Mouse (Mus musculus): ENCODE results near the gene Mtus2. TPM values are rescaled to one million over a fixed set of nuclear protein-coding genes. Genes with fewer than 3 reads are reported as not detected.
A peak's percentile ranks its signal among the peaks of the same experiment; 100 is the strongest.
"Not testable (repeated sequence)": the region's sequence is repeated elsewhere in the genome, so short reads cannot be mapped to it uniquely, and the experiment has no call there.

Gene Mtus2
- polyA plus RNA-seq, 1 experiment from 2014 or later = 1.1 TPM

GRCm38 (mm10) chr5:148310790-148311189, 353.7 kb downstream of the Mtus2 start:
- peak overlapping the region; percentile 23 for H3K4me3 ChIP-seq
- H3K4me2 ChIP-seq = peak overlapping the region; percentile 38
- H3K27ac ChIP-seq = no peak overlapping the region
- no peak overlapping the region for H3K9ac ChIP-seq
- ATAC-seq = 0 out of 2 replicates have a peak, but pooled peaks have one; percentile 21
- H3K4me1 ChIP-seq = no peaks in the 10 kb centered on the region
- H3K9me3 ChIP-seq (replicated peaks) = 0 out of 2 replicates have a peak, but pooled peaks cover 4% of the 10 kb centered on the region
- 36% methylated on average over 10 of the region's 10 CpGs for WGBS (ENCODE audit: insufficient replicate concordance)
- H3K36me3 ChIP-seq = no peaks in the 10 kb centered on the region
- no peaks in the 10 kb centered on the region for H3K27me3 ChIP-seq (replicated peaks)

GRCm38 (mm10) chr5:148312443-148312842, 355.3 kb downstream of the Mtus2 start:
- Histone ChIP-seq H3K4me3 (no peak overlapping the region), H3K4me2 (no peak overlapping the region), H3K4me1 (no peaks in the 10 kb centered on the region), H3K36me3 (no peaks in the 10 kb centered on the region), H3K27ac (no peak overlapping the region), H3K27me3 (replicated peaks) (no peaks in the 10 kb centered on the region), H3K9ac (no peak overlapping the region), H3K9me3 (replicated peaks) (0 out of 2 replicates have a peak, but pooled peaks cover 4% of the 10 kb centered on the region)
- 44% methylated on average over 2 of the region's 2 CpGs for WGBS (ENCODE audit: insufficient replicate concordance)
- ATAC-seq = no peak

GRCm38 (mm10) chr5:148314931-148315330, 357.8 kb downstream of the Mtus2 start:
- Histone ChIP-seq H3K4me1 (no peaks in the 10 kb centered on the region), H3K9ac (no peak overlapping the region), H3K36me3 (no peaks in the 10 kb centered on the region), H3K27me3 (replicated peaks) (no peaks in the 10 kb centered on the region), H3K27ac (no peak overlapping the region), H3K4me2 (no peak overlapping the region), H3K9me3 (replicated peaks) (0 out of 2 replicates have a peak, but pooled peaks cover 4% of the 10 kb centered on the region), H3K4me3 (no peak overlapping the region)
- WGBS (ENCODE audit: insufficient replicate concordance) = 70% methylated on average over 5 of the region's 5 CpGs
- no peak for ATAC-seq

- no peaks in the 10 kb centered on the region for H3K9me3 ChIP-seq (replicated peaks)
- no peaks in the 10 kb centered on the region for H3K27me3 ChIP-seq (replicated peaks)
- H3K27ac ChIP-seq = no peak overlapping the region
- H3K36me3 ChIP-seq = peaks cover 18% of the 10 kb centered on the region
- ATAC-seq = no peak
- no peaks in the 10 kb centered on the region for H3K4me1 ChIP-seq
- no peak overlapping the region for H3K4me3 ChIP-seq
- WGBS (ENCODE audit: insufficient replicate concordance) = 43% methylated on average over 4 of the region's 4 CpGs
- H3K4me2 ChIP-seq = no peak overlapping the region
- no peak overlapping the region for H3K9ac ChIP-seq
Observed at GRCm38 (mm10) chr5:148325317-148325885, 368.3 kb downstream of the Mtus2 start.

- not testable (repeated sequence) for H3K4me2 ChIP-seq; H3K27ac ChIP-seq; H3K9me3 ChIP-seq (replicated peaks); H3K4me3 ChIP-seq; H3K27me3 ChIP-seq (replicated peaks); H3K9ac ChIP-seq; H3K4me1 ChIP-seq; ATAC-seq
- WGBS (ENCODE audit: insufficient replicate concordance) = 81% methylated on average over 9 of the region's 9 CpGs
- H3K36me3 ChIP-seq = peaks cover 25% of the 10 kb centered on the region
Observed at GRCm38 (mm10) chr5:148326295-148326694, 369.2 kb downstream of the Mtus2 start.

- no peak overlapping the region for H3K4me3 ChIP-seq
- H3K9ac ChIP-seq = no peak overlapping the region
- ATAC-seq = no peak
- peaks cover 10% of the 10 kb centered on the region for H3K4me1 ChIP-seq
- H3K27ac ChIP-seq = no peak overlapping the region
- no peak overlapping the region for H3K4me2 ChIP-seq
- no peaks in the 10 kb centered on the region for H3K27me3 ChIP-seq (replicated peaks)
- peaks cover 52% of the 10 kb centered on the region for H3K36me3 ChIP-seq
- H3K9me3 ChIP-seq (replicated peaks) = no peaks in the 10 kb centered on the region
- WGBS (ENCODE audit: insufficient replicate concordance) = 83% methylated on average over 3 of the region's 3 CpGs
Observed at GRCm38 (mm10) chr5:148328982-148329381, 371.9 kb downstream of the Mtus2 start.

GRCm38 (mm10) chr5:148331229-148331776, 374.2 kb downstream of the Mtus2 start:
- H3K27me3 ChIP-seq (replicated peaks) = no peaks in the 10 kb centered on the region
- no peak overlapping the region for H3K4me3 ChIP-seq
- no peak for ATAC-seq
- no peak overlapping the region for H3K9ac ChIP-seq
- H3K36me3 ChIP-seq = peaks cover 71% of the 10 kb centered on the region
- WGBS (ENCODE audit: insufficient replicate concordance) = 79% methylated on average over 11 of the region's 11 CpGs
- no peaks in the 10 kb centered on the region for H3K9me3 ChIP-seq (replicated peaks)
- no peak overlapping the region for H3K27ac ChIP-seq
- H3K4me1 ChIP-seq = peaks cover 10% of the 10 kb centered on the region
- no peak overlapping the region for H3K4me2 ChIP-seq

GRCm38 (mm10) chr5:148331926-148332621, 375.0 kb downstream of the Mtus2 start:
- 86% methylated on average over 18 of the region's 18 CpGs for WGBS (ENCODE audit: insufficient replicate concordance)
- H3K9ac ChIP-seq = no peak overlapping the region
- H3K27me3 ChIP-seq (replicated peaks) = no peaks in the 10 kb centered on the region
- H3K27ac ChIP-seq = no peak overlapping the region
- no peak; the same call in 1 of the 2 replicates for ATAC-seq
- H3K4me3 ChIP-seq = no peak overlapping the region
- no peaks in the 10 kb centered on the region for H3K9me3 ChIP-seq (replicated peaks)
- H3K4me2 ChIP-seq = no peak overlapping the region
- H3K36me3 ChIP-seq = peaks cover 79% of the 10 kb centered on the region
- peaks cover 10% of the 10 kb centered on the region for H3K4me1 ChIP-seq

GRCm38 (mm10) chr5:148332622-148332974, 375.5 kb downstream of the Mtus2 start:
- Histone ChIP-seq H3K27ac (no peak overlapping the region), H3K4me2 (no peak overlapping the region), H3K4me3 (no peak overlapping the region), H3K9ac (no peak overlapping the region), H3K9me3 (replicated peaks) (no peaks in the 10 kb centered on the region), H3K27me3 (replicated peaks) (no peaks in the 10 kb centered on the region), H3K4me1 (peaks cover 10% of the 10 kb centered on the region), H3K36me3 (peaks cover 84% of the 10 kb centered on the region)
- 55% methylated on average over 8 of the region's 8 CpGs for WGBS (ENCODE audit: insufficient replicate concordance)
- peak; percentile 29 for ATAC-seq

- H3K27ac ChIP-seq = no peak overlapping the region
- 84% methylated on average over 5 of the region's 5 CpGs for WGBS (ENCODE audit: insufficient replicate concordance)
- peaks cover 93% of the 10 kb centered on the region for H3K36me3 ChIP-seq
- H3K9ac ChIP-seq = no peak overlapping the region
- no peak overlapping the region for H3K4me3 ChIP-seq
- H3K4me2 ChIP-seq = no peak overlapping the region
- H3K27me3 ChIP-seq (replicated peaks) = no peaks in the 10 kb centered on the region
- no peak for ATAC-seq
- 0 out of 2 replicates have a peak, but pooled peaks cover 3% of the 10 kb centered on the region for H3K4me1 ChIP-seq
- H3K9me3 ChIP-seq (replicated peaks) = no peaks in the 10 kb centered on the region
Observed at GRCm38 (mm10) chr5:148339126-148339525, 382.0 kb downstream of the Mtus2 start.

GRCm38 (mm10) chr5:148342061-148342741, 385.1 kb downstream of the Mtus2 start:
- Histone ChIP-seq H3K4me2 (peak overlapping the region; percentile 13; the same call in 1 of the 2 replicates), H3K27me3 (replicated peaks) (no peaks in the 10 kb centered on the region), H3K27ac (peak overlapping the region; percentile 49; the same call in 1 of the 2 replicates), H3K4me3 (no peak overlapping the region), H3K4me1 (0 out of 2 replicates have a peak, but pooled peaks cover 3% of the 10 kb centered on the region), H3K9ac (no peak overlapping the region), H3K36me3 (peaks cover 97% of the 10 kb centered on the region), H3K9me3 (replicated peaks) (no peaks in the 10 kb centered on the region)
- WGBS (ENCODE audit: insufficient replicate concordance) = 39% methylated on average over 26 of the region's 26 CpGs
- ATAC-seq = peak; percentile 71

- Histone ChIP-seq H3K27me3 (replicated peaks) (no peaks in the 10 kb centered on the region), H3K27ac (no peak overlapping the region), H3K4me3 (no peak overlapping the region), H3K9ac (no peak overlapping the region), H3K9me3 (replicated peaks) (no peaks in the 10 kb centered on the region), H3K4me2 (no peak overlapping the region), H3K36me3 (peaks cover 100% of the 10 kb centered on the region), H3K4me1 (0 out of 2 replicates have a peak, but pooled peaks cover 3% of the 10 kb centered on the region)
- no peak for ATAC-seq
- 74% methylated on average over 5 of the region's 5 CpGs for WGBS (ENCODE audit: insufficient replicate concordance)
Observed at GRCm38 (mm10) chr5:148344374-148344773, 387.3 kb downstream of the Mtus2 start.
